Mouse (Mus musculus) liver, adult 2 months (tissue): Measurements from ENCODE around the gene Mapk9. TPM values are rescaled to one million over a fixed set of nuclear protein-coding genes. Genes with fewer than 3 reads are reported as not detected.

Experiments used
- DNase-seq: peaks from one replicate; pipeline ENCODE4 v3.0.0-alpha.2; 2011; ENCODE audit warnings: low read depth, low spot score; ENCODE audit errors: extremely low read depth
- H3K27ac ChIP-seq: fragments of 200-500 bp; replicated peaks from 2 replicates; pipeline ENCODE4 v1.5.1; 2012; ENCODE audit warnings: low read depth, mild to moderate bottlenecking, control low read depth, inconsistent platforms, low read length; ENCODE audit not compliant: insufficient read depth
- H3K27me3 ChIP-seq: fragments of 200-500 bp; 2 replicates; pipeline ENCODE4 v1.6.1; 2012; ENCODE audit warnings: mild to moderate bottlenecking, moderate library complexity, low read length, inconsistent platforms; ENCODE audit not compliant: control insufficient read depth, insufficient read depth
- H3K36me3 ChIP-seq: fragments of 200-500 bp; 2 replicates; pipeline ENCODE4 v1.6.1; 2012; ENCODE audit warnings: low read length, inconsistent platforms; ENCODE audit not compliant: control insufficient read depth, insufficient read depth
- H3K4me1 ChIP-seq: fragments of 200-500 bp; 2 replicates; pipeline ENCODE4 v1.6.1; 2011; ENCODE audit warnings: low read length; ENCODE audit not compliant: control insufficient read depth, insufficient read depth
- H3K4me3 ChIP-seq: fragments of 200-500 bp; 2 replicates; pipeline ENCODE4 v1.5.1; 2011; ENCODE audit warnings: low read depth, mild to moderate bottlenecking, control low read depth, low read length, moderate library complexity; ENCODE audit not compliant: insufficient read depth
- H3K79me2 ChIP-seq: fragments of 200-500 bp; 2 replicates; pipeline ENCODE4 v1.6.1; 2012; ENCODE audit warnings: inconsistent platforms, mild to moderate bottlenecking, low read length, moderate library complexity; ENCODE audit not compliant: control insufficient read depth, insufficient read depth
- H3K9ac ChIP-seq: fragments of 200-500 bp; 2 replicates; pipeline ENCODE4 v1.6.1; 2012; ENCODE audit warnings: low read depth, mild to moderate bottlenecking, control low read depth, inconsistent platforms, low read length
- CTCF ChIP-seq: fragments of 200-500 bp; IDR thresholded peaks from 2 replicates; pipeline ENCODE4 v1.5.1; 2011; ENCODE audit warnings: low read depth, low read length, control low read depth
- POLR2A ChIP-seq: fragments of 200-500 bp; IDR thresholded peaks from 2 replicates; pipeline ENCODE4 v1.6.1; 2011; ENCODE audit warnings: low read length, control low read depth; ENCODE audit not compliant: insufficient read depth; ENCODE audit errors: extremely low read depth
- WGBS: fragments of 180-500 bp; shearing (Covaris S2); methylation state at CpG from one replicate; pipeline ENCODE4 v1.1.7; 2018; 5-methylcytosine and 5-hydroxymethylcytosine counted together
- polyA plus RNA-seq: library from polyadenylated mRNA; depleted of rRNA; stranded (reverse); fragments of >200 nt; gene quantifications from 2 replicates; pipeline ENCODE4 v1.2.3, GENCODE M21; 2012
- total RNA-seq: library from RNA; depleted of rRNA; stranded (reverse); fragments of >200 nt; gene quantifications from 2 replicates; pipeline ENCODE4 v1.2.3, GENCODE M21; 2014

Gene Mapk9
- total and polyA plus RNA-seq, 2 experiments: 15.6 to 25.9 TPM

DNA sequence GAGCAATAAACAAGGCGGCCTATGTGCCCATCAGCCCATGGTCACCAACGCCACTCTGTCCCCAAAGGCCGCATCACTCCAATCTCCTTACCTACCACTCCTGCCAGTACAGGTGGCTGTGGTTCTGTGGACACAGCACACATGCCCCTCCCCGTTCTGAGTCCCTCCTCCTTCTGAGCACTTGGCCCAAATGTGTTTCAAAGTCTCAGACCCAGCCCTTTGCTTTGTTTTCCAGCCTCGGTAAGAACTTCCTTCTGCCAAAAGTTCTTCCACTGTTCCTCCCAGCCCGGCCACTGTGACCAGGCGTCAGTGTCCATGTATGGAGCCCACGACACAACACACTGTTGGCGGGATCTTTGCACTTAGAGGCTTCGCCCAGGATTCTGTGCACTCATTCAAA, 2.2 kb upstream of the Mapk9 start:
- H3K36me3 ChIP-seq: no peaks in the 10 kb centered on the region
- H3K9ac ChIP-seq: no peak overlapping the region
- no peak for DNase-seq
- TF ChIP-seq CTCF (no peak), POLR2A (no peak)
- H3K27me3 ChIP-seq: no peaks in the 10 kb centered on the region
- no peak overlapping the region for H3K4me3 ChIP-seq
- no peak overlapping the region for H3K27ac ChIP-seq
- 95% methylated on average over 10 of the region's 10 CpGs for WGBS
- H3K4me1 ChIP-seq: peaks cover 11% of the 10 kb centered on the region
- no peaks in the 10 kb centered on the region for H3K79me2 ChIP-seq

DNA sequence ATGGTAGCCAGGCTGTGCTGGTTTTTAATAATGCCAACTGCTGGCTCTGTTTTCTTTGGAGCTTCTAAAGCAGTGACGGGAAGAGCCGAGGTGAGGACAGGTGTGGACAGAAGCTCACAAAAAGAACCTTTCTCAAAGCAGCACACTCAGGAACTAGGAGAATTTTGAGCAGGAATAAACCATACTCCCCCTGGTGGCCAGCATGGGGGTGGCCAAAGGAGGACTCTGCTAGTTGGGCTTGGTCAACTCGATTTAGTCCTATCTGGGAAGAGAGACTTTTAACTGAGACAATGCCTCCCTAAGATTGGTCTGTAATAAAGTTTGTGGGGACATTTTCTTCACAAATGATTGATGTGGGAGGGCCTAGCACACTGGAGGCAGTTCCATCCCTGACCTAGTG, 1.6 kb upstream of the Mapk9 start:
- no peaks in the 10 kb centered on the region for H3K27me3 ChIP-seq
- 30% methylated on average over 3 of the region's 3 CpGs for WGBS
- H3K9ac ChIP-seq: no peak overlapping the region
- no peaks in the 10 kb centered on the region for H3K36me3 ChIP-seq
- DNase-seq: peak; percentile 50
- peaks cover 4% of the 10 kb centered on the region; the same call in 1 of the 2 replicates for H3K79me2 ChIP-seq
- no peak overlapping the region for H3K4me3 ChIP-seq
- TF ChIP-seq CTCF (peak; percentile 76), POLR2A (no peak)
- H3K27ac ChIP-seq: no peak overlapping the region
- peaks cover 11% of the 10 kb centered on the region for H3K4me1 ChIP-seq

DNA sequence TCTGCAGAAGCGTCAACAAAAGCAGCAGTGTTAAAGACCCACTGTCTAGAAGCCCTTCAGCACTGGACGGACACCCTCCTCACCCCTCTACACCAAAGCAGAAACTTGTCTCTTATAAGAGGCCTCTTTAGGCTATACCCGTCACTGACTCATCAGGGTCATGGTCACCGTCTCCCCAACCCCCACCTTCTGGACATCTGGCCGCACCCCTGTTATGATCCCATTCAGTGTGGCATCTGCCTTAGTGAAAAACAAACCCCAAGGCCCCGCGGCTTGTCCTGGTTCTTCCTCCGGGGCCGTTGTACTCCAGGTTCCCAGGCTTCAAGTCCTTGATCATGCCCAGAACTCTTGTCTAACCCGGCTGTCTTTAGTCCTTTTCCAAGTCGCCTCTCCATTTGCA, 593 bp upstream of the Mapk9 start:
- Histone ChIP-seq H3K79me2 (peaks cover 9% of the 10 kb centered on the region; the same call in 1 of the 2 replicates), H3K27me3 (no peaks in the 10 kb centered on the region), H3K4me3 (peak overlapping the region; percentile 71), H3K9ac (peak overlapping the region; percentile 71), H3K36me3 (no peaks in the 10 kb centered on the region), H3K27ac (peak overlapping the region; percentile 72), H3K4me1 (peaks cover 9% of the 10 kb centered on the region)
- WGBS: 22% methylated on average over 11 of the region's 11 CpGs
- no peak for DNase-seq
- no peak for TF ChIP-seq POLR2A
- TF ChIP-seq CTCF: no peak

DNA sequence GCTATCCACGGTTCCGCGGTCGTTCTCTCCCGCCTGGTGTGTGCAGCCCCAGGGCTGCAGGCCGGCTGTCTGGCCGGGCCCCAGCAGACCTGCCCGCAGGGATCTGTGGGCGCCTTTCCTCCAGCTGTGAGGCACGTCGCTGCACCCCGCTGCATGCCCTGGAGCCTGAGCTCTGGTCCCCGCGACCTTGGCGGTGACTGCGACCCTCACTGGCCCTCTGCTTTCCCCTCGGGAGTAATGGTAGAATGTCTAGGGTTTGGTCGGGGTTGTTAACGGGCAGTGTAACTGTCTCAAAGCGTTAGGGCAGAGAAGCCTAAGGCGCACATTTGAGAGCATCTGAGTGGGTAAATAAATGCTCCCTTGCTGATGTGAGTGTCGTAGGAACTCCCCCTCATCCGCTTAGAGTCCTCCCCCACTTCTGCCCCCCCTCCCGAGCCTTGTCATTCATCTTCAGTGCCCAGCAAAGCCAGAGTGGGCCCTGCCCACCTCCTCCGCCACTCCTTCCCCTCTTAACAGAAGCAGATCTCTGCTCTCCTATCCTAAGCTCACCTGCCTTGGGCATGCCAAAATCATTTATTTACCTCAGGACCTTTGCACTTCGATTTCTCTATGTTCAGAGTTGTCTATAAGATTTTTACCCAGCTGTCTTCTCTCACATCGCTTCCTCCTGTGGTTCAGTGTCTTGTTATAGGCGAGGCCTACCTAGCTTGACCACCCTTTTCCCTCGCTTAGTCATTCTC, 690 bp downstream of the Mapk9 start:
- TF ChIP-seq CTCF (no peak), POLR2A (no peak)
- Histone ChIP-seq H3K9ac (peak overlapping the region; percentile 90), H3K27ac (peak overlapping the region; percentile 66), H3K79me2 (peaks cover 17% of the 10 kb centered on the region; the same call in 1 of the 2 replicates), H3K4me1 (peaks cover 9% of the 10 kb centered on the region), H3K36me3 (no peaks in the 10 kb centered on the region), H3K27me3 (no peaks in the 10 kb centered on the region), H3K4me3 (peak overlapping the region; percentile 71)
- WGBS: 4% methylated on average over 29 of the region's 29 CpGs
- peak; percentile 52 for DNase-seq

GRCm38 (mm10) chr11:49847811-49848078, 1.2 kb downstream of the Mapk9 start:
- Histone ChIP-seq H3K27ac (peak overlapping the region; percentile 66), H3K4me1 (peaks cover 9% of the 10 kb centered on the region), H3K27me3 (no peaks in the 10 kb centered on the region), H3K36me3 (no peaks in the 10 kb centered on the region), H3K9ac (peak overlapping the region; percentile 90), H3K79me2 (peaks cover 20% of the 10 kb centered on the region; the same call in 1 of the 2 replicates), H3K4me3 (no peak overlapping the region)
- TF ChIP-seq CTCF (no peak), POLR2A (no peak)
- no peak for DNase-seq
- WGBS: 15% methylated on average over 2 of the region's 2 CpGs

DNA sequence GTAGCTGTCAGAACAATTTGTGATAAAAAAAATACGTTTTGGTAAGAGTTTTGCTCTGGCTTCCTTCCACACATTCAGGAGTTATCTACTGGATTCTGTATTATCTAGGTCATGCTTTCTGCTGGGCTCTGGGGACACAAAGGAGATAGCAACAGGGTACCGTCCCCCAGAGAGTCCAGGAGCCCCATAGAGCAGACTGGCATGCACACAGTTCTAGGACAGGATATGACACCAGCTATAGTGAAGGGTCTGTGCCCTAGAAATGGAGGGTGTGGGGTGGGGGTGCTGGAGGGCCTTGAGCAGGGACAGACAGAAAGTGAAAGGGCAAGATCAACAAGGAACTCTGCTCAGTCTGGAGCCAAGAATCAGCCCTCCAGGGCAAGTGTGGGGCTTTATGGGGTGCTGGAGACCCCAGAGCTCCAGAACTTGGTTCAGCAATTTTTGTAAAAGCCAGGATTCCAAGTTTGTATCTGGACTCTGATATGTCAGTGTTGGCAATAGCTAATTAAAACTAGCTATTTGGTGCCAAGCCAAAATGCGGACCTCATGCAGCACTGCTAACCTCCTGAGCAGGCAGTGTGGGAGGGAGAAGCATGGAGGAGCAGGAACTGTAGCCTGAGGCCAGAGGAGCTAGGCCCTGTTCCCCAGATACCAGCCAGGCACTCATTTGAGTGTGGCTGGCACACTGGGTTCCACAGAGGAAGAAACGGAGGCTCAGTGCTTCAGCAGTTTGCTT, 1.7 kb downstream of the Mapk9 start:
- Histone ChIP-seq H3K27me3 (no peaks in the 10 kb centered on the region), H3K36me3 (no peaks in the 10 kb centered on the region), H3K79me2 (peaks cover 20% of the 10 kb centered on the region; the same call in 1 of the 2 replicates), H3K4me1 (peaks cover 9% of the 10 kb centered on the region), H3K27ac (peak overlapping the region; percentile 36), H3K4me3 (no peak overlapping the region; the same call in 1 of the 2 replicates), H3K9ac (peak overlapping the region; percentile 32)
- TF ChIP-seq POLR2A (no peak), CTCF (no peak)
- WGBS: 7% methylated on average over 4 of the region's 4 CpGs
- DNase-seq: peak; percentile 64
